Mouse (Mus musculus) embryo, embryonic 11.5 days (tissue): ENCODE results near the gene Rnf126.
A peak's percentile ranks its signal among the peaks of the same experiment; 100 is the strongest.
"Not testable (repeated sequence)": the region's sequence is repeated elsewhere in the genome, so short reads cannot be mapped to it uniquely, and the experiment has no call there.

ENCODE experiments used
- DNase-seq: peaks from one replicate; pipeline ENCODE4 v3.0.0-alpha.2; 2012; ENCODE audit warnings: low read depth, low spot score

Rnf126 gene

GRCm38 (mm10) chr10:79766001-79766507 is 698 bp downstream of the Rnf126 start:
- no peak for DNase-seq

- DNase-seq: no peak
Observed at GRCm38 (mm10) chr10:79765228-79765745, 1.5 kb downstream of the Rnf126 start.

- no peak for DNase-seq
Observed at GRCm38 (mm10) chr10:79764234-79764633, 2.5 kb downstream of the Rnf126 start.

DNA sequence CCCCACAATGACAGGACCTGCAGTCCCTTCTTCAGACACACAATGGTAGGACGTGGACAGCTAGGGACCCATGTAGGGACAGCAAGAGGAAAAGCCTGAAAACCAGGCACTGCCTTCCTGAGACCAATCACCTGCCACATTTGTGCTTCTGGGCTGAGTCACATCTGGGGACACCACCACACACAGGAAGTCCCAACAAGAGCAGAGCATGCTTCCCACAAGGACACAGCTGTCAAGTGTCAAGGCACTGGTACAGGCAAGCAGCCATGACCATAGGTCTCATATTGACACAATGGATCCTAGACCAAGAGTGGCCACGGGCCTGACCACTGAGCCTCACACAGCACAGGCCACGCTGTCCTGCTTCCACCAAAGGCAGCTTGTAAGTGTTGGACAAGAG is 3.9 kb downstream of the Rnf126 start:
- DNase-seq: no peak

DNA sequence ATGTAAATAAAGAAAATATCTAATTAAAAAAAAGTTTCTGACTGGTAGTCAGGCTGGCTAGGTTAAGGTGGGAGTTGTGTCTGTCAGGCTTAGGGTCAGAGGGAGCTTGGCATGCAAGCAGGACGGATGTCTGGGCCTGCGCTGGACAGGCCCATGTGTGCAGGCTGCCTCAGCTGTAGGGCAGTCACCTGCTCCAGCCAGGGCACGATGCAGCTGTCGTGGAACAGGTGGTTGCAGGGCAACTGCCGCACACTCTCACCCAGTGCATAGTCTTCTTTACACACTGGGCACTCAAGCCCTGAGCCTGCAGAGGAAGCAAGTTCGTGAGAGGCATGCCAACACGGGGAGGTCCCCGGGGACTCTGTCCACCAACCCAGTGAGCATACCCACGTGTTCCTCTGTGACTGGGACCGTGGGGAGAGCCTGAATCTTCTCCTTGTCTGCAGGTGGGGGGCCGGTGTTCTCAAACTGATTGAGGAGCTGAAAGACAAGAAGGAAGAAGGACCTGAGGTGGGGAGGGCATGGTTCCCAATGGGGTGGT is 6.1 kb downstream of the Rnf126 start:
- no peak for DNase-seq

- not testable (repeated sequence) for DNase-seq
Observed at GRCm38 (mm10) chr10:79759675-79760074, 7.1 kb downstream of the Rnf126 start.

DNA sequence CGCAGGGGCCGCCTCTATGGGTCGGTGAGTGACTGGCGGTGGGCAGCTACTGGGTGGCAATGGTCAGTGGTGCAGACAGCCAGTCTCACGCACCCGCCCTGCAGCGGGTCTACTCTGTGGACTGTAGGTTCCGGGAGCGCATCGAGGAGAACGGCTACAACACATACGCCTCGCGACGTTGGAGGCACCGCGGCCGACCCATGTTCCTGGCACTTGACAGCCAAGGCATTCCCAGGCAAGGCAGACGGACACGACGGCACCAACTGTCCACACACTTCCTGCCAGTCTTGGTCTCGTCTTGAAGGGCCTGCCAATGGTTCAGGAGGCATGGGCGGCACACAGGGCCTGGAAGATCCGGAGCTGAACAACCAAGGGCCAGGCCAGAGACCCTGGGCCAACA is 10.1 kb downstream of the Rnf126 start:
- no peak for DNase-seq

DNA sequence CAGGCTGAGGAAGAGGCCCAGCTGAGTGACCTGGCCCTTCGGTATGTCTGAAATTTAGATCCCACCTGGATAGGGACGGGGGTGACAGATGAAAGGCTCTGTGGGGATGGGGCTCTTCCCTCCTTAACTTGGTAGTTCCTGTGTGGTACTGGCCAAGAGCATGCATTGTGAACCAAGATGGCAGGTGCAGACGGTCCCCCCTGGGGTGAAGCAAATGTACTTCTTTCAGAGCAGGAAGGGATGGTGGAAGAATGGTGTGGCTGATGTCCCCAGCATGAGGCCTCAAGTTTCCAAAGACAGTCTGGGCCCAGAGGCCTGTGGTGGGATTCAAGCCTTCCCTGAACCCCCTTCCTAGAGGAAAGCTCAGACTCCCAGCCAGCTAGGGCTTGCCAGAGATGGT is 10.9 kb downstream of the Rnf126 start:
- DNase-seq: no peak

DNA sequence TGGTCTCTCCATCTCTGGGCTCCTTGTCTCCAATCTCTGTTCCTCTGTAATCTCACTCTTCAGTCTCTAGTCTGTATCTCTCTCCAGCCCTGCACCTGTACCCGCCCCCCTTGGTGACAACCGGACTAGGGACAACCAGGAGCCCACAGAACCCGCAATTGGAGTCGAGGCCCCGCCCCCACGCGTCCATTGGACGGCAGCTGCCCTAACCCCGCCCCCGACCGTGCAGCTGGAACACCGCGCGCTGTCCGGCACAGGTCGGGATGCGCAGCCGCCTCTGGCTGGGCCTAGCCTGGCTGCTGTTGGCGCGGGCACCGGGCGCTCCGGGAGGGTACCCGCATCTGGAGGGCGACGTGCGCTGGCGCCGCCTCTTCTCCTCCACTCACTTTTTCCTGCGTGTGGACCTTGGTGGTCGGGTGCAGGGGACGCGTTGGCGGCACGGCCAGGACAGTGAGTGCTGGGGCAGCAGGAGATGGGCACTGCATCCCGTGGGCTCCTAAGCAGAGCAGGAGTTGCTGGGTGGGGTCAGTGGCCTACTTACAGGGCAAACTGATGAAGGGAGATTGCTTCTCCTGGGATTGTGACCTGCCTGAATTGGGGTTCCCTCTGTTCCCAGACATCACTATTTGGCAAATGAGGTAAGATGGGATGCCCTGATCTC is 11.8 kb downstream of the Rnf126 start, which contains the start of gene Fgf22:
Gene Fgf22, plus strand, starts transcription at position 221 of the 661 bp plus-strand sequence.
- DNase-seq: no peak

GRCm38 (mm10) chr10:79748496-79748895 is 18.3 kb downstream of the Rnf126 start:
- no peak for DNase-seq

- no peak for DNase-seq
Observed at GRCm38 (mm10) chr10:79746774-79747151, 20.0 kb downstream of the Rnf126 start.

GRCm38 (mm10) chr10:79745898-79746773 is 20.6 kb downstream of the Rnf126 start, which contains the start of gene Polrmt:
Gene Polrmt (minus strand): TSS chr10:79746581.
- peak; percentile 92 for DNase-seq

- no peak for DNase-seq
Observed at GRCm38 (mm10) chr10:79745411-79745810, 21.3 kb downstream of the Rnf126 start.

- DNase-seq: no peak
Observed at GRCm38 (mm10) chr10:79743650-79744365, 22.9 kb downstream of the Rnf126 start.

GRCm38 (mm10) chr10:79743161-79743560 is 23.6 kb downstream of the Rnf126 start:
- DNase-seq: no peak

DNA sequence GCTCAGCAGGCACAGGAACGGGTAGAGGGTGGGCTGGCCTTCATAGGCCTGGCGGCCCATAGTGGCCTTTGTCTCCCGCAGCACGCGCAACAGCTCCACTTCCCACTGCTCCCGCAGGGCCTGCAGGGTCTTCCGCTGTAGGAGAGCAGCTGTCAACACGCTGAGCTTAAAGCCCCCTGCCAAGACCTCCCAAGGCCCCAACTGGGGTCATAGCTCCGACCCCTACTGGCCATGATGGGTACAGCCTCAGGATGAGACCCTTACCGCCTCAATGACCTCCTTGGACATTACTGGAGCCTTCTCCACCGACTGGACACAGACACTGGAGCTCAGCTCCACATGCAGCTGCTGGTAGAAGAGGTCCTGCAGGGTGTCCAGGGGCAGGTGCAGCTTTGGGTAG is 25.9 kb downstream of the Rnf126 start:
- DNase-seq: no peak

- no peak for DNase-seq
Observed at GRCm38 (mm10) chr10:79739234-79739633, 27.5 kb downstream of the Rnf126 start.

GRCm38 (mm10) chr10:79738259-79738658 is 28.5 kb downstream of the Rnf126 start:
- DNase-seq: no peak

DNA sequence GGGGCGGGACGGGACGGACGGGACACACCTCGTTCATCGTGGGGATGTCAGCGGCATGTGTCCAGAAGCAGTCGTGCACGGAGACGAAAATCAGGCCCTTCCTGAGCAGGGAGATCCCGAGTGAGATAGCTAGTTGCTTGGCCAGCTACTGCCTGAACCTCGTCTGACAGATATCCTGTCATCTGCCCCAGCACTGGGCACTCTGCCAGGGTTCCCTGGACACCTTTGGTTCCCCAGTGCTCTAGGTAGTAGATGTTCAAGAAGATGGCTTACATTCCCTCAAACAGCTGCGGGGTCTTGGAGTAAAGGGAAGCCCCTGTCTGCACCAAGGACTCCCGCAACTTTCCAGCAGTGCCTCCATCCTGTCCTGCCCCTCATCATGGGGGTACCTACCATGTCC is 30.0 kb downstream of the Rnf126 start:
- no peak for DNase-seq

GRCm38 (mm10) chr10:79735361-79735760 is 31.4 kb downstream of the Rnf126 start:
- DNase-seq: no peak

GRCm38 (mm10) chr10:79733847-79734246 is 32.9 kb downstream of the Rnf126 start:
- no peak for DNase-seq
